8 mouse cellular contexts compared by ENCODE assay signal in the genomic region with DNA sequence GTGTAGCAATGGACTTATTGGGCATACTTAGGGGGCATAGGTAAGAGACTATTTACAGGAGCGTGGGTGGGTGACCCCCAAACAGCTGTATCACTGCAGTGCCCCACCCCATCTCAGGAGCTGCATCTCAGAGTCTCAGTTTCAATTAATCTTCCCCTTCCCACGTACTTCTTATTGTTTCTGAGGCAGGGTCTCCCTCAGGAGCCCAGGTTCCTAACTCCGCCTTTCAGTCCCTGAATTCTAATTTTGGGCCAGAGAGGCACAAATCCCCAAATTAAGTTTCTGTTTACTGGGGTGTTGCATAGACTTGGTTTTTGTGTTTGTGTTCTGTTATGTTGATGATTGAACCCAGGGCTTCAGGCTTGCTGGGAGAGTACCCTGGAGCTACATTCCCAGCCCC. TPM values are rescaled to one million over a fixed set of nuclear protein-coding genes. Genes with fewer than 3 reads are reported as not detected.
DNase-seq lines count a peak whose midpoint lies in the region; ATAC-seq and TF ChIP-seq lines count a peak whose summit lies in the region.
"Had no signal": no experiment of that assay in that cellular context is flagged by ENCODE, and none has a peak within 500 bp of the region (broad histone marks: within the 10 kb centered on the region; RNA-seq: fewer than 3 reads in every experiment).

No protein-coding gene starts in this region.

- no peak overlapping the region for H3K4me3 ChIP-seq in layer of hippocampus, adult 2 months
- H3K4me3 ChIP-seq in forebrain, embryonic 12.5 days (replicated peaks) = no peak overlapping the region
- H3K4me3 ChIP-seq in limb, embryonic 10.5 days = no peak overlapping the region
- no peak overlapping the region for H3K4me3 ChIP-seq in stomach, embryonic 15.5 days (replicated peaks)

- no peak for DNase-seq in layer of hippocampus, adult 2 months (ENCODE audit: low spot score in 2 of 2)
- DNase-seq in layer of hippocampus, postnatal 36 days = no peak
- DNase-seq in limb, embryonic 10.5 days (ENCODE audit: low spot score) = no peak
- no peak for DNase-seq in testis, postnatal 10 days (ENCODE audit: low spot score)
- no peak for DNase-seq in cerebellum, adult 9-11 months
- DNase-seq: spleen, adult 18-20 months had no signal

- no peak for TF ChIP-seq CTCF in layer of hippocampus, adult 2 months (conservative IDR thresholded peaks at IDR 0.05)

- H3K27me3 ChIP-seq in forebrain, embryonic 12.5 days = no peaks in the 10 kb centered on the region
- H3K27me3 ChIP-seq in limb, embryonic 10.5 days (ENCODE audit: low read depth, poor library complexity, severe bottlenecking) = no peaks in the 10 kb centered on the region
- no peaks in the 10 kb centered on the region for H3K27me3 ChIP-seq in stomach, embryonic 15.5 days (replicated peaks)

- 0 out of 2 replicates have a peak overlapping the region, but pooled peaks have one; percentile 63 for H3K4me2 ChIP-seq in forebrain, embryonic 12.5 days
- H3K4me2 ChIP-seq in stomach, embryonic 15.5 days = no peak overlapping the region

- H3K27ac ChIP-seq in layer of hippocampus, adult 2 months = peak overlapping the region; percentile 99
- H3K27ac ChIP-seq in forebrain, embryonic 12.5 days = peak overlapping the region; percentile 98
- peak overlapping the region; percentile 92 for H3K27ac ChIP-seq in limb, embryonic 10.5 days
- H3K27ac ChIP-seq in stomach, embryonic 15.5 days = peak overlapping the region; percentile 94

- WGBS in forebrain, embryonic 12.5 days = 43% methylated on average over 3 of the region's 3 CpGs
- 66% methylated on average over 3 of the region's 3 CpGs for WGBS in limb, embryonic 10.5 days
- WGBS in stomach, embryonic 15.5 days = 58% methylated on average over 3 of the region's 3 CpGs

- peak overlapping the region; percentile 36 for H3K9ac ChIP-seq in forebrain, embryonic 12.5 days
- no peak overlapping the region for H3K9ac ChIP-seq in stomach, embryonic 15.5 days

- no peaks in the 10 kb centered on the region for H3K9me3 ChIP-seq in forebrain, embryonic 12.5 days
- no peaks in the 10 kb centered on the region for H3K9me3 ChIP-seq in limb, embryonic 10.5 days (replicated peaks)
- H3K9me3 ChIP-seq in stomach, embryonic 15.5 days = no peaks in the 10 kb centered on the region

- peaks cover 61% of the 10 kb centered on the region for H3K4me1 ChIP-seq in forebrain, embryonic 12.5 days
- H3K4me1 ChIP-seq in limb, embryonic 10.5 days = peaks cover 72% of the 10 kb centered on the region
- H3K4me1 ChIP-seq in stomach, embryonic 15.5 days = peaks cover 58% of the 10 kb centered on the region

- H3K36me3 ChIP-seq in forebrain, embryonic 12.5 days (replicated peaks) = no peaks in the 10 kb centered on the region
- H3K36me3 ChIP-seq in limb, embryonic 10.5 days = no peaks in the 10 kb centered on the region
- H3K36me3 ChIP-seq in stomach, embryonic 15.5 days = no peaks in the 10 kb centered on the region

- no peak for ATAC-seq in forebrain, embryonic 12.5 days (ENCODE audit: low FRiP score)
- no peak for ATAC-seq in stomach, embryonic 15.5 days (ENCODE audit: insufficient read depth, low FRiP score, low read depth)

RNA-seq across cellular contexts. Expression of gene Irf2bpl, which starts 13.8 kb away (rescaled TPM):
- total RNA-seq in layer of hippocampus, adult 2 months (2021) = 10 to 100 TPM; 69.8 to 70.2 TPM
- 10 to 100 TPM; 68.3 to 69.5 TPM for total RNA-seq in layer of hippocampus, postnatal 36 days (2021)
- polyA plus RNA-seq in forebrain, embryonic 12.5 days (2016; fragmentation: Nextera tagmentation; extraction: Ambion mirVana) = 74.8 and 81.9 TPM in 2 replicates
- polyA plus RNA-seq in limb, embryonic 10.5 days (2016; fragmentation: Nextera tagmentation; extraction: Ambion mirVana) = 11.9 and 22.6 TPM in 2 replicates
- 28.4 and 29.3 TPM in 2 replicates for polyA plus RNA-seq in stomach, embryonic 15.5 days (2015; fragmentation: Nextera tagmentation; extraction: Ambion mirVana)

RNA-seq across cellular contexts. Expression of gene Cipc, which starts 48.4 kb away (rescaled TPM):
- 10 to 100 TPM; 73.4 to 83.6 TPM for total RNA-seq in layer of hippocampus, adult 2 months (2021)
- 10 to 100 TPM; 66.6 to 72.9 TPM for total RNA-seq in layer of hippocampus, postnatal 36 days (2021)
- polyA plus RNA-seq in forebrain, embryonic 12.5 days (2016; fragmentation: Nextera tagmentation; extraction: Ambion mirVana) = 49.5 and 51.4 TPM in 2 replicates
- 31.8 and 37.7 TPM in 2 replicates for polyA plus RNA-seq in limb, embryonic 10.5 days (2016; fragmentation: Nextera tagmentation; extraction: Ambion mirVana)
- 15.4 and 15.7 TPM in 2 replicates for polyA plus RNA-seq in stomach, embryonic 15.5 days (2015; fragmentation: Nextera tagmentation; extraction: Ambion mirVana)
